Mouse (Mus musculus) forebrain, embryonic 11.5 days (tissue): ENCODE data around the gene Otos. TPM values are rescaled to one million over a fixed set of nuclear protein-coding genes. Genes with fewer than 3 reads are reported as not detected.

Experiments used
- ATAC-seq: fragments of 200-750 bp; cut with Nextera tagmentation; replicated peaks from 2 replicates; pipeline ENCODE4 v1.8.0; 2017; ENCODE audit warnings: moderate TSS enrichment; ENCODE audit not compliant: low FRiP score
- DNase-seq: peaks from one replicate; pipeline ENCODE4 v3.0.0-alpha.2; 2017; ENCODE audit warnings: low spot score
- H3K27ac ChIP-seq: fragments of 300-500 bp; sonication (generic); 2 replicates; pipeline ENCODE4 v1.5.1; 2014; ENCODE audit warnings: low read depth, low read length
- H3K27me3 ChIP-seq: fragments of 300-500 bp; sonication (generic); 2 replicates; pipeline ENCODE4 v1.6.1; 2014; ENCODE audit warnings: mild to moderate bottlenecking, low read length, mixed read lengths; ENCODE audit not compliant: control insufficient read depth, insufficient read depth
- H3K36me3 ChIP-seq: fragments of 300-500 bp; sonication (generic); 2 replicates; pipeline ENCODE4 v1.6.1; 2014; ENCODE audit warnings: mild to moderate bottlenecking, low read length, moderate library complexity, mixed read lengths; ENCODE audit not compliant: control insufficient read depth, insufficient read depth
- H3K4me1 ChIP-seq: fragments of 300-500 bp; sonication (generic); replicated peaks from 2 replicates; pipeline ENCODE4 v1.6.1; 2014; ENCODE audit warnings: low read length, mixed read lengths; ENCODE audit not compliant: control insufficient read depth, insufficient read depth
- H3K4me2 ChIP-seq: fragments of 300-500 bp; sonication (generic); 2 replicates; pipeline ENCODE4 v1.6.1; 2014; ENCODE audit warnings: low read depth, mild to moderate bottlenecking, low read length, moderate library complexity, mixed read lengths; ENCODE audit not compliant: severe bottlenecking
- H3K4me3 ChIP-seq: fragments of 300-500 bp; sonication (generic); 2 replicates; pipeline ENCODE4 v1.5.1; 2014; ENCODE audit warnings: low read depth, low read length
- H3K9ac ChIP-seq: fragments of 300-500 bp; sonication (generic); 2 replicates; pipeline ENCODE4 v1.6.1; 2014; ENCODE audit warnings: low read length
- H3K9me3 ChIP-seq: fragments of 300-500 bp; sonication (generic); 2 replicates; pipeline ENCODE4 v1.6.1; 2016; ENCODE audit warnings: low read length, mixed read lengths; ENCODE audit not compliant: control insufficient read depth
- WGBS: fragments of 180-500 bp; shearing (Covaris S2); extraction: QIAGEN DNeasy Blood & Tissue Kit; methylation state at CpG from one replicate; pipeline ENCODE4 v1.1.7; 2014; 5-methylcytosine and 5-hydroxymethylcytosine counted together
- polyA plus RNA-seq: library from polyadenylated mRNA; unstranded; fragments of >200 nt; fragmentation: Nextera tagmentation; extraction: Ambion mirVana; gene quantifications from 2 replicates; pipeline ENCODE4 v1.2.1, GENCODE M21; 2014

Gene Otos
- not detected in 2 replicates for polyA plus RNA-seq

- Histone ChIP-seq H3K4me3 (no peak within 1 kb of the TSS), H3K27ac (no peak within 1 kb of the TSS), H3K27me3 (no peaks in the 10 kb centered on the region), H3K9me3 (no peaks in the 10 kb centered on the region), H3K4me1 (no peaks in the 10 kb centered on the region), H3K36me3 (no peaks in the 10 kb centered on the region), H3K4me2 (no peak within 1 kb of the TSS), H3K9ac (0 out of 2 replicates have a peak within 1 kb of the TSS, but pooled peaks have one; percentile 36)
- DNase-seq, result peak; percentile 90
- peak; percentile 70 for ATAC-seq
- 30% methylated on average over 8 of the region's 8 CpGs for WGBS
Measured at GRCm38 (mm10) chr1:92648673-92649072, at the start of gene Otos. TSS of gene Otos (minus strand) at chr1:92648841.

GRCm38 (mm10) chr1:92696848-92697247, 48.2 kb upstream of the Otos start:
- no peak overlapping the region for H3K27ac ChIP-seq
- H3K36me3 ChIP-seq, result no peaks in the 10 kb centered on the region
- WGBS, result 34% methylated on average over 4 of the region's 4 CpGs
- no peak overlapping the region for H3K4me2 ChIP-seq
- no peak overlapping the region for H3K9ac ChIP-seq
- ATAC-seq (no peak; the same call in 1 of the 2 replicates), DNase-seq (peak; percentile 91)
- H3K27me3 ChIP-seq, result no peaks in the 10 kb centered on the region
- peaks cover 19% of the 10 kb centered on the region for H3K4me1 ChIP-seq
- no peaks in the 10 kb centered on the region for H3K9me3 ChIP-seq
- H3K4me3 ChIP-seq, result no peak overlapping the region

- Histone ChIP-seq H3K27me3 (no peaks in the 10 kb centered on the region), H3K27ac (no peak overlapping the region), H3K36me3 (no peaks in the 10 kb centered on the region), H3K4me3 (no peak overlapping the region), H3K9ac (no peak overlapping the region), H3K4me1 (peaks cover 19% of the 10 kb centered on the region), H3K4me2 (no peak overlapping the region), H3K9me3 (no peaks in the 10 kb centered on the region)
- 85% methylated on average over 5 of the region's 5 CpGs for WGBS
- no peak for ATAC-seq
- DNase-seq, result no peak
Measured at GRCm38 (mm10) chr1:92695751-92696150, 47.1 kb upstream of the Otos start.

GRCm38 (mm10) chr1:92691166-92691844, 42.7 kb upstream of the Otos start:
- 83% methylated on average over 3 of the region's 3 CpGs for WGBS
- Histone ChIP-seq H3K27ac (no peak overlapping the region), H3K4me3 (no peak overlapping the region), H3K9ac (no peak overlapping the region), H3K4me1 (no peaks in the 10 kb centered on the region), H3K4me2 (no peak overlapping the region), H3K27me3 (no peaks in the 10 kb centered on the region), H3K9me3 (no peaks in the 10 kb centered on the region), H3K36me3 (no peaks in the 10 kb centered on the region)
- ATAC-seq, result no peak
- no peak for DNase-seq

GRCm38 (mm10) chr1:92686994-92687393, 38.4 kb upstream of the Otos start:
- no peaks in the 10 kb centered on the region for H3K27me3 ChIP-seq
- H3K4me1 ChIP-seq, result no peaks in the 10 kb centered on the region
- H3K9me3 ChIP-seq, result no peaks in the 10 kb centered on the region
- no peak overlapping the region for H3K27ac ChIP-seq
- 72% methylated on average over 8 of the region's 8 CpGs for WGBS
- H3K4me2 ChIP-seq, result no peak overlapping the region
- H3K9ac ChIP-seq, result no peak overlapping the region
- no peak overlapping the region for H3K4me3 ChIP-seq
- DNase-seq (no peak), ATAC-seq (no peak)
- no peaks in the 10 kb centered on the region for H3K36me3 ChIP-seq

- Histone ChIP-seq H3K4me1 (peaks cover 4% of the 10 kb centered on the region; the same call in 1 of the 2 replicates), H3K4me3 (no peak overlapping the region), H3K27me3 (no peaks in the 10 kb centered on the region), H3K9me3 (no peaks in the 10 kb centered on the region), H3K4me2 (no peak overlapping the region), H3K36me3 (no peaks in the 10 kb centered on the region), H3K9ac (no peak overlapping the region), H3K27ac (no peak overlapping the region)
- DNase-seq (no peak), ATAC-seq (no peak)
- WGBS, result 93% methylated on average over 8 of the region's 8 CpGs
Measured at GRCm38 (mm10) chr1:92683151-92683550, 34.5 kb upstream of the Otos start.

- no peak overlapping the region for H3K4me2 ChIP-seq
- no peak overlapping the region for H3K4me3 ChIP-seq
- DNase-seq (no peak), ATAC-seq (0 out of 2 replicates have a peak, but pooled peaks have one; percentile 27)
- H3K4me1 ChIP-seq, result peaks cover 4% of the 10 kb centered on the region; the same call in 1 of the 2 replicates
- no peak overlapping the region for H3K27ac ChIP-seq
- no peaks in the 10 kb centered on the region for H3K27me3 ChIP-seq
- no peaks in the 10 kb centered on the region for H3K36me3 ChIP-seq
- H3K9ac ChIP-seq, result no peak overlapping the region
- H3K9me3 ChIP-seq, result no peaks in the 10 kb centered on the region
- 33% methylated on average over 16 of the region's 16 CpGs for WGBS
Measured at GRCm38 (mm10) chr1:92680668-92681603, 32.3 kb upstream of the Otos start.

GRCm38 (mm10) chr1:92678757-92679156, 30.1 kb upstream of the Otos start:
- peaks cover 4% of the 10 kb centered on the region; the same call in 1 of the 2 replicates for H3K4me1 ChIP-seq
- no peak overlapping the region for H3K4me3 ChIP-seq
- H3K9ac ChIP-seq, result no peak overlapping the region
- no peaks in the 10 kb centered on the region for H3K9me3 ChIP-seq
- H3K4me2 ChIP-seq, result no peak overlapping the region
- WGBS, result 90% methylated on average over 5 of the region's 5 CpGs
- no peak for ATAC-seq
- DNase-seq, result no peak
- H3K27ac ChIP-seq, result no peak overlapping the region
- no peaks in the 10 kb centered on the region for H3K36me3 ChIP-seq
- H3K27me3 ChIP-seq, result no peaks in the 10 kb centered on the region
